Mouse (Mus musculus) midbrain, postnatal 0 days (tissue): Measurements from ENCODE around the gene Ccp110. TPM values are rescaled to one million over a fixed set of nuclear protein-coding genes. Genes with fewer than 3 reads are reported as not detected.

Source experiments
- ATAC-seq: fragments of 200-750 bp; cut with Nextera tagmentation; 2 replicates; pipeline ENCODE4 v1.8.0; 2017; ENCODE audit warnings: moderate number of reproducible peaks, mild to moderate bottlenecking, moderate TSS enrichment, moderate library complexity; ENCODE audit not compliant: low FRiP score
- DNase-seq: peaks from one replicate; pipeline ENCODE4 v3.0.0-alpha.2; 2015; ENCODE audit warnings: low spot score
- H3K27ac ChIP-seq: fragments of 300-500 bp; sonication (generic); 2 replicates; pipeline ENCODE4 v1.5.1; 2014; ENCODE audit warnings: low read depth, mild to moderate bottlenecking, low read length, mixed read lengths
- H3K27me3 ChIP-seq: fragments of 300-500 bp; sonication (generic); 2 replicates; pipeline ENCODE4 v1.6.1; 2014; ENCODE audit warnings: low read length, control low read depth, mixed read lengths; ENCODE audit not compliant: insufficient read depth
- H3K36me3 ChIP-seq: fragments of 300-500 bp; sonication (generic); 2 replicates; pipeline ENCODE4 v1.6.1; 2014; ENCODE audit warnings: low read length, control low read depth, mixed read lengths; ENCODE audit not compliant: insufficient read depth
- H3K4me1 ChIP-seq: fragments of 300-500 bp; sonication (generic); 2 replicates; pipeline ENCODE4 v1.6.1; 2014; ENCODE audit warnings: mild to moderate bottlenecking, control low read depth, antibody characterized with exemption, low read length, mixed read lengths; ENCODE audit not compliant: insufficient read depth
- H3K4me2 ChIP-seq: fragments of 300-500 bp; sonication (generic); 2 replicates; pipeline ENCODE4 v1.6.1; 2014; ENCODE audit warnings: low read depth, mild to moderate bottlenecking, low read length, mixed read lengths; ENCODE audit not compliant: poor library complexity, severe bottlenecking
- H3K4me3 ChIP-seq: fragments of 300-500 bp; sonication (generic); 2 replicates; pipeline ENCODE4 v1.5.1; 2014; ENCODE audit warnings: low read depth, mild to moderate bottlenecking, low read length, moderate library complexity
- H3K9ac ChIP-seq: fragments of 300-500 bp; sonication (generic); replicated peaks from 2 replicates; pipeline ENCODE4 v1.6.1; 2014; ENCODE audit warnings: mild to moderate bottlenecking, low read length, moderate library complexity, mixed read lengths; ENCODE audit not compliant: poor library complexity, severe bottlenecking
- H3K9me3 ChIP-seq: fragments of 300-500 bp; sonication (generic); 2 replicates; pipeline ENCODE4 v1.6.1; 2016; ENCODE audit warnings: low read length, control low read depth
- CTCF ChIP-seq: IDR thresholded peaks from 2 replicates; pipeline ENCODE4 v1.5.1; 2016; ENCODE audit warnings: antibody characterized with exemption, mild to moderate bottlenecking
- WGBS: fragments of 180-500 bp; shearing (Covaris S2); extraction: QIAGEN DNeasy Blood & Tissue Kit; methylation state at CpG from one replicate; pipeline ENCODE4 v1.1.7; 2014; 5-methylcytosine and 5-hydroxymethylcytosine counted together
- polyA plus RNA-seq: library from polyadenylated mRNA; unstranded; fragments of >200 nt; fragmentation: Nextera tagmentation; extraction: Ambion mirVana; gene quantifications from 2 replicates; pipeline ENCODE4 v1.2.1, GENCODE M21; 2015
- total RNA-seq: library from RNA; depleted of rRNA; stranded (reverse); fragments of >200 nt; gene quantifications from 2 replicates; pipeline ENCODE4 v1.2.3, GENCODE M21; 2014

Ccp110 gene
- total and polyA plus RNA-seq, 2 experiments from 2014 or later = 17.4 to 24.2 TPM

GRCm38 (mm10) chr7:118769208-118769607 lies 56.9 kb downstream of the Ccp110 start:
- no peaks in the 10 kb centered on the region for H3K27me3 ChIP-seq
- H3K4me1 ChIP-seq = no peaks in the 10 kb centered on the region
- no peak for TF ChIP-seq CTCF
- H3K9ac ChIP-seq = no peak overlapping the region
- ATAC-seq (no peak), DNase-seq (no peak)
- no peak overlapping the region for H3K4me2 ChIP-seq
- H3K4me3 ChIP-seq = no peak overlapping the region
- 90% methylated on average over 8 of the region's 8 CpGs for WGBS
- no peak overlapping the region for H3K27ac ChIP-seq
- H3K36me3 ChIP-seq = peaks cover 39% of the 10 kb centered on the region
- H3K9me3 ChIP-seq = no peaks in the 10 kb centered on the region

- Histone ChIP-seq H3K27ac (no peak overlapping the region), H3K4me3 (no peak overlapping the region), H3K4me2 (no peak overlapping the region), H3K4me1 (no peaks in the 10 kb centered on the region), H3K9me3 (no peaks in the 10 kb centered on the region), H3K9ac (no peak overlapping the region), H3K36me3 (peaks cover 38% of the 10 kb centered on the region), H3K27me3 (no peaks in the 10 kb centered on the region)
- 66% methylated on average over 1 of the region's 1 CpGs for WGBS
- ATAC-seq (no peak), DNase-seq (no peak)
- no peak for TF ChIP-seq CTCF
Observed at GRCm38 (mm10) chr7:118769655-118770054, 57.3 kb downstream of the Ccp110 start.

DNA sequence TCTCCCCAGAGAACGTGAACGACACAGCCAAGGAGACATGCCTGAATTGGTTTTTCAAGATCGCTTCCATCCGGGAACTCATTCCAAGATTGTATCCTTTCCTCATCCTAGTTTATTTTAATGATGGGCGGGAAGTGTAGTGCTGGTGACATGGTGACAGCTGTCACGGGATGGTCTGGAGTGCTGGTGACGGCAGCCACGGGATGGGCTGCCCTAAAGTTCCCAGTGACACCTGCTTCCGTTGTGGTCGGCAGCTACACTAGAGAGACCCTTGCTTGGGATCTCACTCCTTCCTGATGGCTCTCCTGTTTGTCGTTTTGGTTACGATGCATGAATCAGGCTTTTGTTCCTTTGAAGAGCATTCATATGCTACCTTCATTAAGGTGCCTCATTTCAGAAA lies 60.7 kb downstream of the Ccp110 start:
- H3K36me3 ChIP-seq = peaks cover 43% of the 10 kb centered on the region
- no peak overlapping the region for H3K27ac ChIP-seq
- no peak for TF ChIP-seq CTCF
- ATAC-seq (no peak), DNase-seq (no peak)
- WGBS = 88% methylated on average over 12 of the region's 12 CpGs
- no peaks in the 10 kb centered on the region for H3K9me3 ChIP-seq
- H3K4me3 ChIP-seq = no peak overlapping the region
- no peaks in the 10 kb centered on the region for H3K27me3 ChIP-seq
- H3K4me1 ChIP-seq = no peaks in the 10 kb centered on the region
- no peak overlapping the region for H3K9ac ChIP-seq
- H3K4me2 ChIP-seq = no peak overlapping the region

DNA sequence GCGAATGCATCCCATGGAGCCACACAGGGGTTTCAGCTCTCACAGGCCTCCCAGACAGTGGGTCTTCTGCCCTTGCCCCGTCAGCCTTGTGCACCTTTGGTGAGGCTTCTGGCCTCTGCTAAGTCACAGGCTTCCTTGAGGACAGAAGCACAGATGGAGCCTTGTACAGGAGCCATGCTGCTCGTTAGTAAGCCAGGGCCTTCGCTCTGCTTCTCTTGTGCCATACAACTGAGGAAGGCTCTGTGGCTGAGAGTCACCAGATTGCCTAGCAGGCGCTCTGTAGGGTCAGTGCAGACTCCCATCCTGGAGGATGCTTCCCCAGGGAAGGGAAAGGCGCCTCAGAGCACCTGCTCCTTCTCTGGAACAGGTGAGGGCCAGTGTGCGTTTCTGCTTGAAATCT lies 63.6 kb downstream of the Ccp110 start:
- no peak for TF ChIP-seq CTCF
- no peak overlapping the region for H3K4me2 ChIP-seq
- H3K4me1 ChIP-seq = no peaks in the 10 kb centered on the region
- H3K9ac ChIP-seq = no peak overlapping the region
- no peaks in the 10 kb centered on the region for H3K9me3 ChIP-seq
- 81% methylated on average over 7 of the region's 7 CpGs for WGBS
- H3K27ac ChIP-seq = no peak overlapping the region
- DNase-seq = no peak
- no peak overlapping the region for H3K4me3 ChIP-seq
- no peaks in the 10 kb centered on the region for H3K27me3 ChIP-seq
- ATAC-seq = no peak
- peaks cover 58% of the 10 kb centered on the region for H3K36me3 ChIP-seq

DNA sequence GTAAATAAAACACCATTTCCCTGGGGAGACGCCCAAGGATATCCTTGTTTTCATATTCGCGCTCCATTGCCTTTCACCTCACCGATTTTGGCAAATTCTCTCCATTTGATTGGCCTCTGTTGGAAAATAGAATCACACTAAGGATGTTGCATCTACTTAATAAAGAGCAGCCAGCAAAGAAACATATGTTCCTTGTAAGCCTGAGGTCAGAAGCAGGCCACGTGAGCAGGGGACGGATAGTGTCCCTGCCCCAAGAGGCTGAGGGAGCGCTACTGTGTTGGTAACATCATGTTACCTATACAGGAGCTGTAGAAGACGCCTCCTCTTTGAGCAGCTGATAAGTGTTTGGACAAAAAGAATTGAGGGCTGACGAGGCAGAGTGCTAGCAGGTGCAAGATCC lies 64.1 kb downstream of the Ccp110 start:
- H3K9me3 ChIP-seq = no peaks in the 10 kb centered on the region

GRCm38 (mm10) chr7:118777598-118778394 lies 65.4 kb downstream of the Ccp110 start:
- WGBS = 79% methylated on average over 10 of the region's 10 CpGs
- no peak for TF ChIP-seq CTCF
- Histone ChIP-seq H3K4me2 (no peak overlapping the region), H3K36me3 (peaks cover 62% of the 10 kb centered on the region), H3K4me3 (no peak overlapping the region), H3K9me3 (no peaks in the 10 kb centered on the region), H3K27ac (no peak overlapping the region), H3K9ac (no peak overlapping the region), H3K4me1 (no peaks in the 10 kb centered on the region), H3K27me3 (no peaks in the 10 kb centered on the region)
- DNase-seq (no peak), ATAC-seq (no peak)

More for the DNA sequence above, 64.1 kb downstream of the Ccp110 start:
- ATAC-seq (no peak), DNase-seq (no peak)
- 77% methylated on average over 9 of the region's 9 CpGs for WGBS
- Histone ChIP-seq H3K4me2 (no peak overlapping the region), H3K27me3 (no peaks in the 10 kb centered on the region), H3K27ac (no peak overlapping the region), H3K9ac (no peak overlapping the region), H3K36me3 (peaks cover 62% of the 10 kb centered on the region), H3K4me1 (no peaks in the 10 kb centered on the region), H3K4me3 (no peak overlapping the region)
- TF ChIP-seq CTCF = no peak
